Mouse (Mus musculus) kidney, adult 2 months (tissue): ENCODE measurements at regions not wholly inside any gene's neighbourhood (a gene's known extent, or its start where the extent isn't known, plus 50 kb on each side); places are given as distances from the start of the nearest gene placed in this dataset.

ENCODE experiments used
- CTCF ChIP-seq: fragments of 200-500 bp; conservative IDR thresholded peaks from 2 replicates; pipeline ENCODE4 v1.5.1; 2011; ENCODE audit warnings: low read depth, mild to moderate bottlenecking, control low read depth, low read length, moderate library complexity, mixed read lengths; ENCODE audit not compliant: insufficient read depth, insufficient read length
- POLR2A ChIP-seq: fragments of 200-500 bp; IDR thresholded peaks from one replicate; pipeline ENCODE4 v1.6.1; 2011; ENCODE audit warnings: low read depth, low read length, control low read depth

- TF ChIP-seq CTCF: no peak
- TF ChIP-seq POLR2A: no peak
These were observed 52.9 kb upstream of the Lifr start for GRCm38 (mm10) chr15:7037475-7037874.
